Mouse (Mus musculus): ENCODE results near the gene Myl6. TPM values are rescaled to one million over a fixed set of nuclear protein-coding genes. Genes with fewer than 3 reads are reported as not detected.

The Myl6 gene
- total and polyA plus RNA-seq, 3 experiments = 366 to 560 (median 555) TPM

DNA sequence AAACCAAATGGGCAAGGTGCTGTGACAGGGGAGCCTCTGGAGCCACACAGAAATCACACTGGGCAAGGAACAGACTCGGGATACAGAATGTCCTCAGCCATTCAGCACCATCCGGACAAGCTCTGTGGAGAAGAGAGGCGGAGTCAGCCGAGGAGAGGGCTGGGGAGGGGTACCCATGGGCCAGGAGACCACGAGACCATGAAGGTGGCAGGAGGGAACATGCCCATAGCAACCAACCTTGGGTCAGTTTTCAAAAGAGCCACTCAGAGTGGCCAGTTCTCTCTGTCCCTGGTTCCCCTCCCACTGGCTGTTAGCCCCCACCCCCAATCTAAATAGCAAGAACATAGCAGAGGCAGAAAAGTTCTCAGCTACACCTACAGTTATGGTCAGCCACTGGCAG, 3.0 kb downstream of the Myl6 start:
- no peaks in the 10 kb centered on the region for H3K9me3 ChIP-seq (replicated peaks; ENCODE audit: low read length)
- dilution Hi-C loops (cut with MboI; ENCODE audit: extremely low pct_ligation_motif_present, extremely low pct_unique_long_range_greater_than_20kb, low sequenced_read_pairs) = no loop called here

DNA sequence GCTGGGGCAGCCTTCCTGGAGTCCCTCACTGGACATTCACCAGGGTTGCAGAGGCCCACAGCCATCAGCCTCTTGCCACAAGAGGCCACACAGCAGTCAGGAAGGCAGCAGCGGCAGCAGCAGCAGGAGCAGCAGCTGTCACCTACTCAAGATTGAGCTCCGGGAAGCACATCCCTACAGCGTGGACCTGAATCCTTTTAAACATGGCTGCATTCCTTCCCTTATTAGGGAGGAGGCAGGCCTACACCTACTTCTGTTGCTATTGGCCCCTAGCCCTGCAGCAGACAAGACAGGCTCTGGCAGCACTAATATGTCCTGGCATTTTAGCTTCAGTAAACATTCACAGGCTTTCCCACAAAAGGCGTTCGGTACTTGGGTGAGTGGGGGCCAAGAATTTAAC, 3.7 kb downstream of the Myl6 start:
- Histone ChIP-seq H3K27me3 (replicated peaks) (no peaks in the 10 kb centered on the region), H3K9ac (ENCODE audit: insufficient read depth, low read depth) (no peak overlapping the region), H3K36me3 (replicated peaks in 1 of 2; ENCODE audit: control insufficient read depth in 1 of 2, insufficient read depth in 1 of 2, low read length in 1 of 2) (peaks cover 61 to 66% of the 10 kb centered on the region in 2 experiments), H3K9me3 (replicated peaks; ENCODE audit: low read length) (no peaks in the 10 kb centered on the region), H3K27ac (ENCODE audit: insufficient read depth, low read depth) (no peak overlapping the region), H3K79me2 (replicated peaks; ENCODE audit: control insufficient read depth, extremely low read depth, insufficient read depth, poor library complexity, severe bottlenecking) (peaks cover 20% of the 10 kb centered on the region), H3K4me3 (replicated peaks in 1 of 3; ENCODE audit: low read depth in 2 of 3, low read length in 2 of 3, poor library complexity in 1 of 3) (no peak overlapping the region), H3K4me1 (ENCODE audit: control insufficient read depth in 1 of 2, insufficient read depth in 2 of 2) (peaks cover 12 to 19% of the 10 kb centered on the region in 2 experiments; a peak in 3 of 4 replicates), H3K4me2 (ENCODE audit: insufficient read depth, low read depth, poor library complexity, severe bottlenecking) (no peak overlapping the region)
- in situ Hi-C loops (cut with MboI; ENCODE audit: low pct_ligation_motif_present, low pct_unique_long_range_greater_than_20kb, low sequenced_read_pairs) (no loop called here), dilution Hi-C loops (cut with MboI; ENCODE audit: extremely low pct_ligation_motif_present, extremely low pct_unique_long_range_greater_than_20kb, low sequenced_read_pairs) (no loop called here)
- no peak for TF ChIP-seq ZC3H11A (IDR thresholded peaks at IDR 0.05; ENCODE audit: low read depth, low read length)
- TF ChIP-seq NRF1 (IDR thresholded peaks at IDR 0.05; ENCODE audit: low read depth, low read length) = no peak
- TF ChIP-seq POLR2AphosphoS2 (IDR thresholded peaks at IDR 0.05; ENCODE audit: low read depth, low read length) = no peak
- TF ChIP-seq SIN3A (IDR thresholded peaks at IDR 0.05; ENCODE audit: low read length) = no peak
- TF ChIP-seq ELF1 (IDR thresholded peaks at IDR 0.05; ENCODE audit: low read depth, low read length) = no peak
- TF ChIP-seq ZMIZ1 (IDR thresholded peaks at IDR 0.05; ENCODE audit: low read depth, low read length) = no peak
- TF ChIP-seq TBP (conservative IDR thresholded peaks at IDR 0.05; ENCODE audit: low read depth, low read length) = no peak
- TF ChIP-seq UBTF (IDR thresholded peaks at IDR 0.05; ENCODE audit: low read depth, low read length) = no peak
- TF ChIP-seq JUN (IDR thresholded peaks at IDR 0.05; ENCODE audit: insufficient read depth, low read depth, low read length) = no peak
- TF ChIP-seq NELFE (IDR thresholded peaks at IDR 0.05; ENCODE audit: low read depth, low read length) = no peak
- TF ChIP-seq USF2 (conservative IDR thresholded peaks at IDR 0.05; ENCODE audit: low read depth, low read length) = no peak
- no peak for TF ChIP-seq ZNF384 (IDR thresholded peaks at IDR 0.05; ENCODE audit: low read depth, low read length)
- DNase-seq (ENCODE audit: extremely low read depth) = no peak

More for the DNA sequence above, 3.0 kb downstream of the Myl6 start:
- Histone ChIP-seq H3K27ac (ENCODE audit: insufficient read depth, low read depth) (no peak overlapping the region), H3K4me2 (ENCODE audit: insufficient read depth, low read depth, poor library complexity, severe bottlenecking) (no peak overlapping the region), H3K27me3 (replicated peaks) (no peaks in the 10 kb centered on the region), H3K36me3 (replicated peaks in 1 of 2; ENCODE audit: control insufficient read depth in 1 of 2, insufficient read depth in 1 of 2, low read length in 1 of 2) (peaks cover 56 to 60% of the 10 kb centered on the region in 2 experiments), H3K4me1 (ENCODE audit: control insufficient read depth in 1 of 2, insufficient read depth in 2 of 2) (peaks cover 12 to 26% of the 10 kb centered on the region in 2 experiments; a peak in 3 of 4 replicates), H3K4me3 (replicated peaks in 1 of 3; ENCODE audit: low read depth in 2 of 3, low read length in 2 of 3, poor library complexity in 1 of 3) (no peak overlapping the region), H3K9ac (ENCODE audit: insufficient read depth, low read depth) (no peak overlapping the region), H3K79me2 (replicated peaks; ENCODE audit: control insufficient read depth, extremely low read depth, insufficient read depth, poor library complexity, severe bottlenecking) (peaks cover 20% of the 10 kb centered on the region)
- no peak for DNase-seq (ENCODE audit: extremely low read depth)
- in situ Hi-C loops (cut with MboI; ENCODE audit: low pct_ligation_motif_present, low pct_unique_long_range_greater_than_20kb, low sequenced_read_pairs) = no loop called here
- TF ChIP-seq ZNF384 (IDR thresholded peaks at IDR 0.05; ENCODE audit: low read depth, low read length) (no peak), JUND (conservative IDR thresholded peaks at IDR 0.05; ENCODE audit: low read depth, low read length) (no peak), TCF12 (IDR thresholded peaks at IDR 0.05; ENCODE audit: low read depth, low read length) (no peak)

- H3K79me2 ChIP-seq (replicated peaks; ENCODE audit: control insufficient read depth, extremely low read depth, insufficient read depth, poor library complexity, severe bottlenecking) = peaks cover 20% of the 10 kb centered on the region
- no peak overlapping the region for H3K4me2 ChIP-seq (ENCODE audit: insufficient read depth, low read depth, poor library complexity, severe bottlenecking)
- dilution Hi-C loops (cut with MboI; ENCODE audit: extremely low pct_ligation_motif_present, extremely low pct_unique_long_range_greater_than_20kb, low sequenced_read_pairs) (no loop called here), in situ Hi-C loops (cut with MboI; ENCODE audit: low pct_ligation_motif_present, low pct_unique_long_range_greater_than_20kb, low sequenced_read_pairs) (no loop called here)
- H3K9me3 ChIP-seq (replicated peaks; ENCODE audit: low read length) = no peaks in the 10 kb centered on the region
- H3K27me3 ChIP-seq (replicated peaks) = no peaks in the 10 kb centered on the region
- TF ChIP-seq MXI1 (IDR thresholded peaks at IDR 0.05; ENCODE audit: low read depth, low read length) = no peak
- TF ChIP-seq ZMIZ1 (IDR thresholded peaks at IDR 0.05; ENCODE audit: low read depth, low read length) = no peak
- TF ChIP-seq POLR2A (IDR thresholded peaks at IDR 0.05; ENCODE audit: low read depth, low read length) = no peak
- no peak for TF ChIP-seq ZNF384 (IDR thresholded peaks at IDR 0.05; ENCODE audit: low read depth, low read length)
- TF ChIP-seq TCF12 (IDR thresholded peaks at IDR 0.05; ENCODE audit: low read depth, low read length) = no peak
- TF ChIP-seq RAD21 (IDR thresholded peaks at IDR 0.05; ENCODE audit: low read depth, low read length) = no peak
- H3K27ac ChIP-seq (ENCODE audit: insufficient read depth, low read depth) = no peak overlapping the region
- H3K9ac ChIP-seq (ENCODE audit: insufficient read depth, low read depth) = no peak overlapping the region
- no peak overlapping the region for H3K4me3 ChIP-seq (replicated peaks in 1 of 3; ENCODE audit: low read depth in 2 of 3, low read length in 2 of 3, poor library complexity in 1 of 3)
- DNase-seq (ENCODE audit: extremely low read depth) = no peak
- H3K36me3 ChIP-seq (replicated peaks in 1 of 2; ENCODE audit: control insufficient read depth in 1 of 2, insufficient read depth in 1 of 2, low read length in 1 of 2) = peaks cover 61 to 66% of the 10 kb centered on the region in 2 experiments
- H3K4me1 ChIP-seq (ENCODE audit: control insufficient read depth in 1 of 2, insufficient read depth in 2 of 2) = peaks cover 10 to 15% of the 10 kb centered on the region in 2 experiments; a peak in 3 of 4 replicates
Observed at GRCm38 (mm10) chr10:128489785-128490184, 4.2 kb downstream of the Myl6 start.

All from CH12.LX (cell line).